Mouse (Mus musculus) spleen, adult 18-20 months (tissue): ENCODE results near the gene Fbp1.
A peak's percentile ranks its signal among the peaks of the same experiment; 100 is the strongest.
"Not testable (repeated sequence)": the region's sequence is repeated elsewhere in the genome, so short reads cannot be mapped to it uniquely, and the experiment has no call there.

Experiments
- DNase-seq, 2 experiments: peaks; one replicate each; pipeline ENCODE4 v3.0.0; 2022; ENCODE audit warnings: mixed read lengths in 2 of 2

Gene Fbp1

DNA sequence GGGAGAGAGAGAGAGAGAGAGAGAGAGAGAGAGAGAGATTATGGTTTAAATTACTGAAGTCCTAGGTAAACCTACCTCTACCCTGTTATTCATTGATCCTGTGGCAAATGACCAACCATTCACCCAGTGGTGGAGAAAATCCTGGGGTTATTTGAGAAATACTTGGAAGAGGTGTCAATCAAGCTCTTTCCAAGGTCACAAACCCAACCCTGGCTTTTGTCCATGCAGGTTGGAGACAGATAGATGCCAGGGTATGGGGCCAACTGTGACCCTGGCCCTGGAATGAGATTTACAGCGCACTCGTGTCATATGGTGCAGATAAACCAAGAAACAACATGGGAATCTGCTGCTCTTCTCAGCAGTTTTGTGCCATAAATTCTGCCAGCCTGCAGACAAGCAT lies 4.6 kb downstream of the Fbp1 start:
- no peak for DNase-seq

GRCm38 (mm10) chr13:62882856-62883255 lies 5.2 kb downstream of the Fbp1 start:
- DNase-seq: no peak

GRCm38 (mm10) chr13:62881336-62881735 lies 6.7 kb downstream of the Fbp1 start:
- DNase-seq: no peak

DNA sequence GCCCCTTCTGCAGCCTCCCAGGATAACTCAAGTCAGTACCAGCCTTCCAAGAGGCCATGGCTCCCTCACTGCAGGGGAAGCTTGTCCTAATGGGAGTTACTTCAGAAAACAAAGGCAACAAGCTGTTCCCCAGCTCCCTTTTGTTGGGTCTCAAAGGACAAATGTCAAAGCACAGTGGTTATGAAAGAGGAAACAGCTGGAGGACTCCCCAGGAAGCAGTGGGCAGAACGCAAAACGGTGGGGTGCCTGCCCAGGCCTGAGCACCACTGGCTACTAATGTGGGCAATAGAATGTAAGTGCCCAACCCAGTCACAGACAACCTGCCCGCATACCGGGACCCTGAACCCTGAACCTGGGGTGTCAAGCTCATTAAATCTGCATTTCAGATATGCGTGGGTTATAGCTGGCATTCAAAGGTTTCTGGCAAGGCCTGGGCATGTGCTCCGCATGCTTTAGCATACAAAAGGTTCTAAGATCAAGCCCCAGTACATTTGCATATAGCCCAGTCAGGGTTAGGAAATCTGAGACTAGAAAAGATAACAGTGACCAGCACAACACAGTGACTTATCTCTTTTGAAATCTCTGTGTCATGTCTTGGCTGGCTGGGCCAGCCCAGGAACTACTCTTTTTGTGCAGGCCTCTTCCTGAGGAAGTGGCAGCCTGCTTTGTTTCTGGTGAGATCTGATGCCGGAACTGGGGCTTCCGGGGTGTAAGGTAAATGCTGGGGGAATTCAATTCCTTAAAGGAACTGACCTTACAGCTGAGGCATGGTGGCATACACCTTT lies 8.1 kb downstream of the Fbp1 start:
- peak in 1 of 2 experiments; percentile 30 for DNase-seq

GRCm38 (mm10) chr13:62879411-62879810 lies 8.7 kb downstream of the Fbp1 start:
- no peak for DNase-seq

DNA sequence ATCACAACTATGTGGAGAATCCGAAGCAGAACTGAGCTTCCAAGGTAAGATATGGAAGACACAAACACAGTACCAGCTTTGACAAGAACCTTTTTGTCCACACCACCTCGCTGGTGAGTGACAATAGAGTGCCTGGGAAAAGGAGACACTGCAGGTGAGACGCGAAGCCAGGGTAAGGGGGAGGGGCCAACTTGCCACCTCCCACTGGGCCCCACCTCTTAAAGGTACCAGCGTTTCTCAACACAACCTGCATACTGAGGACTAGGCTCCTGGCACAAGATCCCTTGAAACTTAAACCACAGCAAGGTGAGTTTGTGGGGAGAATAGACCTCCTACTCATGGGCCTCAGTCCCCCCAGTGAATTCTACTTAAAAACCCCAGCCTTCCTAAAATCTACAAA lies 10.8 kb downstream of the Fbp1 start:
- no peak for DNase-seq

GRCm38 (mm10) chr13:62876111-62876510 lies 12.0 kb downstream of the Fbp1 start:
- no peak for DNase-seq

DNA sequence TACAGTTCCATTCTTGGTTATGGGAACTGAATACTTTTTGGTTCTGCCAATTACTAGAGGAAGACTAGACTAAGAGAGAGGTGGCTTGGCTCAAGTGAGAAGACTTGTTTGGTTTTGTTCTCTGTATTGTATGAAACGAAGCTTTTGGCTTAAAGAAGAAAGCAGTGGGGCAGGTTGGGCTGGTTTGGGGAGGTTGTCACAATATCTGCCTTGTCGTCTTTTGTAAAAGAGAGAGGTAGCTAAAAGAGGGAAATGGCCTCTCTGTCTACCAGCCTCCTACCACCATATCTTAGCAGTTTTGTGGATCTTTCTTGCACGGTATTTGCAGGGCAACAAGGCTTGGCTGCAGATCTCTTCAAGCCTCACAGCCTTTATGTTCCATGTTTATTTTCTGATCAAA lies 15.8 kb downstream of the Fbp1 start:
- no peak for DNase-seq

GRCm38 (mm10) chr13:62870605-62871004 lies 17.5 kb downstream of the Fbp1 start:
- DNase-seq: no peak

DNA sequence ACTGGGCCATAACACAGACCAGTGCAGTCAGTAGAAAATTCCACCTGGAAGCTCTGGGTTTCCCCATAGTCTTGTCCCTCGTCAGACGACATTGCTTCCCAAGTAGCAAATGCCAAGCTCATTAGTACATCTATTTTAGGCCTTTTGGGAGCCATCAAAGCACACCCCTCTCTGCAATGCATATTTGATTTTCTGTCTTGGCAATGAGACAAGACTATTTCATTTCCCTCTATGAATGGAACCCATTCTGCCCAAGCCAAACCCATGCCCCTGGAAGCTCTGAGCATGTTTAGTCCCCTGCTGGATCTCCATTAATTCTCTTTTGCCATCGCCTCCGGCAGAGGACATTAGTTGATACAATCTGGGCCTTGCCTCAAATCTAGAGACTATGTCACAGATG lies 21.3 kb downstream of the Fbp1 start:
- DNase-seq: no peak

- DNase-seq: no peak
Observed at GRCm38 (mm10) chr13:62865651-62866315, 22.3 kb downstream of the Fbp1 start.

- DNase-seq: no peak
Observed at GRCm38 (mm10) chr13:62863771-62864170, 24.3 kb downstream of the Fbp1 start.

DNA sequence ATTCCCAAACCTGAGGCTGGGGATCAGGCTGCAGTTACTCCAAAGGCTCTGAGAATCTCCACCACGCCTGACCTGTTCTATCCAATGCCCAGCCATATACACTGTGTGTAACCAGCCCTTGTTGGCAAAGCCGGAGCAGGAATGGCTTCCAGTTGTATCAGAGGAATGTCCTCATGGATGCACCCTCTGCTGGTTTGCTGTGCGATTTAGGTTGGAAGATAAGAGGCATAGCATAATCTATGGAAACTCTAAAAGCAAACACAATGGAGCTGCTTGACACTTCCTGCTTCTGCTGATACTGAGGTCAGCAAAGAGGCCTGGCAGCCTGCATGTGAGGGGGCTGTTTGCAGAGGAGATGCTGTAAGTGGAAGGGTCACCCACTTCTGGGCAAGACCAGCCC lies 25.2 kb downstream of the Fbp1 start:
- DNase-seq: no peak

GRCm38 (mm10) chr13:62860068-62860467 lies 28.0 kb downstream of the Fbp1 start:
- DNase-seq: no peak

GRCm38 (mm10) chr13:62859251-62859650 lies 28.8 kb downstream of the Fbp1 start:
- not testable (repeated sequence) for DNase-seq

DNA sequence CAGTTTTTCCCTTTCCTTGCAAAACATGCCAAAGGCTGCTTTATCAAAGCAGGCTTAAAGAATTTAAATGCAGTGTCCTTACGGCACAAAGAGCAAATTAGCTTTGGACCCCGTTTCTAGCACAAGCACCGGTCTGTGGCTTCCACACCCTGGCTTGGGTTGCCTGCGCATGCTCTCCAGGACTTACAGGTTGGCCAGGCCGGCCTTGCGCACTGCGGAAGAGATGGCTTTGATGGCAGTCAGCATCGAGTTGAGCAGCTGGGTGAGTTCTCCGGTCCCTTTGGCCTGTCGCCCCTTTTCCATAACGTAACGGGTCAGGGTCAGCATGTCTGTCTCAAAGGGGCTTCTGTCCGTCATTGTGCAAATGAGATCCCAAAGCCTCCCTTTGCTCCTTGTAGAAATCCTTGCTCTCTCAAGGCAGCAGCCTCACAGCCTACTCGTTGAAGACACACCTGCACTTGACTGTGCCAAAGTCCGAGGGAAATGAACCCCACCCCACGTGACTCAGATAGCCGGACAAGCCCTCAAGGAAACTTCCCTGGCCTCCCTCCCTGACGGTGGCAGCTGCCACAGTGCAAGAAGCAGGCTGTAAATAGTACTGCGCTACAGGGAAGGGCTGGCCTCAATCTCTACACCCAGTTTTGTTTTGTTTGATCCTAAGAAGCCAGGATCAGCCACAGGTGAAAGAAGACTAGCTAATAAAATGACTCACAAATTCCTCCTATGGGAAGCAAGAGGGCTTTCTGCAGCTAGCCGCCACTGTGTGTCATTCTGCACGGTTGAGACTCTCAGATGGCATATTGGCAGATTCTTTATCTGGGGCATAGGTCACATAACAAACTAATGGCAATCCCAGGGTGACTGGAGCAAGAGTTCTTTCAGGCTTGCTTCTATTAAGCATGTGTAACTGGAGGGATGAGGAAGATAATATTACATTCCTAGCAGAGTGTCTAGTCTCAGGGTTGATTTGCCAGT lies 29.9 kb downstream of the Fbp1 start, which contains the start of gene Fbp2:
Gene Fbp2, minus strand, starts transcription at position 482 of the 975 bp plus-strand sequence.
- no peak for DNase-seq

GRCm38 (mm10) chr13:62856850-62857249 lies 31.2 kb downstream of the Fbp1 start:
- no peak for DNase-seq

DNA sequence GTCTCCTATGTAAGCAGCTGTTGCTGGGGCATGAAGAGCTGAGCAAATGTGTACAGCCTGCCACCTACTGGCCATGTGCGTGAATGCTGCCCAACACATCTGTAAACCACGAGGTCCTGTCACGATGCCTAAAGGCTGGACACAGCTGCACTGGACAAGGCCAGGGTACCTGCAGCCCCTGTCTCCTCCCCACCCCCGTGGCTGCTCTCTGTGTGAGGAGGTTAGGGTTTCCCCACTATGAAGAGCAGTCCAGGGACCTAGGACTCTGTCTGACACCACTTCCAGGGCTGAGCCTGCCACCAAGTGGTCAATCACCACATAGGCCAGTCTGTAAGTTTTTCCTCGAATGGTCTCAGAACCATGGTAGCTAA lies 31.8 kb downstream of the Fbp1 start:
- DNase-seq: peak; percentile 55 to 73

DNA sequence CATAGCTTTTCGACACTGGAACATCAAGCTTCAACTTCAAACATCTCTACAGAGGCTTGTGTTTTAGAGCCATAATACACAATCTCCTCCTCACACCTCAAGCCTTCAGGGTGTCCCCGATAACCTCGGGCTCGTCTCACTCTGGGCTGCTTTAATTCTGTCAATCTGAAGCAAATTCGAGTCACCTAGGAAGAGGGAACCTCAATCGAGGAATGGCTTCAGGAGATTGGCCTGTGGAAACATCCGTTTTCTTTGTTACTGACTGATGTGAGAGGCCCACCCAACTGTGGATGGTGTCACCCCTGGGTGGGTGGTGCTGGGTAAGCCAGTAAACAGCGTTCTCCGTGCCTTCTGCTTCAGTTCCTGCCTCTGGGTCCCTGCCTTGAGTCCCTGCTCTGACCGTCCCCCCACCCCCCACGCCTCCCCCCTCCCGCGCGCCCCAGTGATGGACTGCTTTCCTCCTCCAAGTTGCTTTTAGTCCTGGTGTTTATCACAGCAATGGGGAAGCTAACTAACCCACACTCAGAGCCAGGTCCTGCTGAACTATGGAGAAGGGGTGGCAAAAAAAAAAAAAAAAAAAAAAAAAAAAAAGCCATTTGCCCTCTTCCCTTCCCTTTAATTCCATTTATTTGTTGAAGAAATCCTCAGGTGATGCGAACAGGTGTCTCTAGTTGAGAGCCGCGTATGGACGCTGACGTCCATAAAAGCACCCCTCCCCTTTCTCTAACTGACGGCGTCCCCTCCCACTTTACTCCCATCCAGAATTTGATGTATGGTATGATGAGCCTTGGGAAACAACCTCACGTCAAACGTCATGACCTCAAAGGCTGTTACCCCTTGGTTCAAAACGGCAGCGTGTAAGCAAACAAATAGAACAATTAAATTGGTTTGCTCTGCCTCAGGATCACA lies 32.4 kb downstream of the Fbp1 start:
- no peak for DNase-seq

GRCm38 (mm10) chr13:62854666-62855065 lies 33.4 kb downstream of the Fbp1 start:
- DNase-seq: peak; percentile 25 to 72

- DNase-seq: no peak
Observed at GRCm38 (mm10) chr13:62833341-62833740, 54.7 kb downstream of the Fbp1 start.

- no peak for DNase-seq
Observed at GRCm38 (mm10) chr13:62832239-62832638, 55.8 kb downstream of the Fbp1 start.
